Mouse (Mus musculus): ENCODE data around the gene Itsn1.

Gene Itsn1

GRCm38 (mm10) chr16:91936340-91937030, 207.4 kb downstream of the Itsn1 start:
- in situ Hi-C loops (cut with MboI, MseI) = loop anchor here (5.0 kb wide), 5 partner anchors 116 to 526 kb away; partner anchors contain the start of genes Gm49711 (in 1 of the 2), Mrps6 (in 1 of the 2) and Slc5a3 (in 1 of the 2)

- in situ Hi-C loops (cut with MboI, MseI) = loop anchor here (5.0 kb wide), 5 partner anchors 115 to 525 kb away; partner anchors contain the start of genes Gm49711 (in 1 of the 2), Mrps6 (in 1 of the 2) and Slc5a3 (in 1 of the 2)
Measured at GRCm38 (mm10) chr16:91937281-91937680, 208.2 kb downstream of the Itsn1 start.

GRCm38 (mm10) chr16:91938141-91938540, 209.1 kb downstream of the Itsn1 start:
- in situ Hi-C loops (cut with MboI, MseI) = loop anchor here (5.0 kb wide), 5 partner anchors 114 to 524 kb away; partner anchors contain the start of genes Gm49711 (in 1 of the 2), Mrps6 (in 1 of the 2) and Slc5a3 (in 1 of the 2)

- in situ Hi-C loops (cut with MboI, MseI) = loop anchor here in 1 of 2 experiments (10.0 kb wide), 1 partner anchor 1264 kb away; no protein-coding TSS in a partner anchor
Measured at GRCm38 (mm10) chr16:91940726-91941125, 211.6 kb downstream of the Itsn1 start.

GRCm38 (mm10) chr16:91942201-91942600, 213.1 kb downstream of the Itsn1 start:
- in situ Hi-C loops (cut with MboI, MseI) = loop anchor here in 1 of 2 experiments (10.0 kb wide), 1 partner anchor 1263 kb away; no protein-coding TSS in a partner anchor

GRCm38 (mm10) chr16:91946261-91946660, 217.2 kb downstream of the Itsn1 start:
- in situ Hi-C loops (cut with MboI, MseI) = loop anchor here in 1 of 2 experiments (10.0 kb wide), 1 partner anchor 1259 kb away; no protein-coding TSS in a partner anchor

GRCm38 (mm10) chr16:91947093-91947492, 218.0 kb downstream of the Itsn1 start:
- in situ Hi-C loops (cut with MboI, MseI) = loop anchor here in 1 of 2 experiments (10.0 kb wide), 1 partner anchor 1258 kb away; no protein-coding TSS in a partner anchor

GRCm38 (mm10) chr16:91953967-91954366, 224.9 kb downstream of the Itsn1 start:
- in situ Hi-C loops (cut with MboI, MseI) = no loop called here

- in situ Hi-C loops (cut with MboI, MseI) = no loop called here
Measured at GRCm38 (mm10) chr16:91954766-91955165, 225.7 kb downstream of the Itsn1 start.

- in situ Hi-C loops (cut with MboI, MseI) = loop anchor here in 1 of 2 experiments (5.0 kb wide), 1 partner anchor 95 kb away; the partner anchor contains the start of genes Gm49711, Mrps6 and Slc5a3
Measured at GRCm38 (mm10) chr16:91962204-91962893, 233.3 kb downstream of the Itsn1 start.

- in situ Hi-C loops (cut with MboI, MseI) = loop anchor here in 1 of 2 experiments (5.0 kb wide), 1 partner anchor 94 kb away; the partner anchor contains the start of genes Gm49711, Mrps6 and Slc5a3
Measured at GRCm38 (mm10) chr16:91962894-91963555, 233.9 kb downstream of the Itsn1 start.

- in situ Hi-C loops (cut with MboI, MseI) = loop anchor here in 1 of 2 experiments (5.0 kb wide), 1 partner anchor 94 kb away; the partner anchor contains the start of genes Gm49711, Mrps6 and Slc5a3
Measured at GRCm38 (mm10) chr16:91963556-91963900, 234.4 kb downstream of the Itsn1 start.

GRCm38 (mm10) chr16:91964308-91965178, 235.5 kb downstream of the Itsn1 start:
- in situ Hi-C loops (cut with MboI, MseI) = loop anchor here in 1 of 2 experiments (5.0 kb wide), 2 partner anchors 58 to 93 kb away; partner anchors contain the start of genes Gm49711, Mrps6 and Slc5a3

- in situ Hi-C loops (cut with MboI, MseI) = loop anchor here in 1 of 2 experiments (5.0 kb wide), 1 partner anchor 54 kb away; no protein-coding TSS in a partner anchor
Measured at GRCm38 (mm10) chr16:91968725-91969124, 239.6 kb downstream of the Itsn1 start.

- in situ Hi-C loops (cut with MboI, MseI) = loop anchor here in 1 of 2 experiments (5.0 kb wide), 1 partner anchor 53 kb away; no protein-coding TSS in a partner anchor
Measured at GRCm38 (mm10) chr16:91969516-91970031, 240.5 kb downstream of the Itsn1 start.
